Mouse (Mus musculus) adrenal gland, postnatal 10 days (tissue): ENCODE results near the gene Cdk5rap3. TPM values are rescaled to one million over a fixed set of nuclear protein-coding genes. Genes with fewer than 3 reads are reported as not detected.
A peak's percentile ranks its signal among the peaks of the same experiment; 100 is the strongest.

Experiments used
- DNase-seq: peaks from one replicate; pipeline ENCODE4 v3.0.0; 2021; ENCODE audit warnings: mixed read lengths
- total RNA-seq, 2 experiments: library from RNA; stranded (reverse); gene quantifications; 2 replicates each; pipeline ENCODE4 v1.2.3; 2021

Cdk5rap3 gene
- total RNA-seq, 2 experiments from 2014 or later, result 54.1 to 54.9 TPM

GRCm38 (mm10) chr11:96895886-96896285 is 20.4 kb downstream of the Cdk5rap3 start:
- DNase-seq, result no peak

DNA sequence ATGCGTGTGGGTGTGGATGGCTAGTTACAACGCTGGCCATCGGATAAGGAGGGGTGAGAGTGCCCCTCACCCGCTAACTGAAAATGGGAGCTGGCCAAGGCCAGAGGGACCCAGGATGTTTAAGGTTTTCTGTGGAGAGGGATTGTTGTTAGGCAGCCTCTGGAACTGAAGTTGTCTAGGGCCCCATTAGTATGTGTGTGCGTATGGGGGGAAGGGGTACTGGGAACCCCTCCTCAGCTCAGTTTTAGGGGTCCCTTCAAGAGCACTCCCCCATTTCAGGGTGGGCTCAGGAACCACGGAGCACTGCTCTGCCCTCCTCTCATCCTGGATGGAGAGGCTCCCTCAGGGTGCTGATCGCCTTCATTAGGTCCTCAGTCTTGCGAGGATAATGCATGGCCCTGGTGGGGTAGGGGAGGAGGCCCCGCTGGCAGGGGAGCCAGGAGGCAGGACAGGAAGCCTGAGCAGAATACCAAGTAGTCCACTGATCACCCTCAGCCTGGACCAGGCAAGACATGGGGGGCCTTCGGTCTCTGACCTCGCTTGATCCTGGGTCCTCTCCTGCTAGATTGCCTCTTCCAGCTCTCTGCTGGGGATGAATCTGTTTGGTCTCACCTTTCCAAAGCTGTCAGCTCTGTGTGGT is 23.0 kb downstream of the Cdk5rap3 start:
- no peak for DNase-seq

GRCm38 (mm10) chr11:96891784-96892527 is 24.3 kb downstream of the Cdk5rap3 start:
- DNase-seq, result no peak

GRCm38 (mm10) chr11:96886942-96887546 is 29.3 kb downstream of the Cdk5rap3 start:
- DNase-seq, result no peak

DNA sequence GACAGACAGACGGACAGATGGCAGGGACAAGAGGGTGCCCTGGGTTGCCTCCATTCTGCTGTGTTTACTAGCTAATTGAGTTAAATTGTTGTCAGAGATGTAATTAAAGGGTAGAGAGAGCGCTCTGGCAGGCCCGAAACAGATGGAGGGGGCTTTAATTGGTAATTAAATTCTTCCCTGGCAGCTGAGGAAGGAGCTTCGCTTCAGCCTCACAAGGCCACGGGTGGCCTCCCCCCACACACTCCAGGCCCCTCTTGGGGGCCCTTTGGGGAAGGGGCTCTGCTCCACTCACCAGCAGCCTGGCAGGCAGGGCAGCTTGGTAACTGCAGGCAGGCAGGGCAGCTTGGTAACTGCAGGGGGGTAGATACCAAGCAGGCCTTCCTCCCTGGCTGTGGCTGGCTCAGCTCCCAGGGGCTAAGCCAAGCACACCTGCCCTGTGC is 30.4 kb downstream of the Cdk5rap3 start:
- DNase-seq, result no peak

- DNase-seq, result no peak
Observed at GRCm38 (mm10) chr11:96880296-96880695, 36.0 kb downstream of the Cdk5rap3 start.

- no peak for DNase-seq
Observed at GRCm38 (mm10) chr11:96879359-96879758, 36.9 kb downstream of the Cdk5rap3 start.

DNA sequence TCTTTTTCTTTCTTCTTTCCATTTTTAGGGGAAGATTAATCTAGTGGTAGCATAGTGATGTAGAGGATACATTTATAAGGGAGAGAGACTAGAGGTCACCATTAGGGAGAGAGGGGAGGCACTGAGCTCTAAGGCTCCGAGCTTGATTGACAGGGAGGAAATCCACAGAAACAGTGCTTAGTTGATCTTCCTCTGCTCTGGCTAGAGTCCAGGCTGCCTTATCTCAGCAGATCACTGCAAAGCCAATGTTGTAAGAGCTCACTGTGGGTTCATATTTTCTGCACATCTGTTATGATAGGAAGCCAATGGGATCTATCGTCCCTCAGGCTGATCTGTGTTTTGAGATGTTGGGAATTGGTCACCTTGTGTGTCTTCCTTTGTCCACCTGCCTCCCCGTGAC is 37.6 kb downstream of the Cdk5rap3 start:
- DNase-seq, result no peak

DNA sequence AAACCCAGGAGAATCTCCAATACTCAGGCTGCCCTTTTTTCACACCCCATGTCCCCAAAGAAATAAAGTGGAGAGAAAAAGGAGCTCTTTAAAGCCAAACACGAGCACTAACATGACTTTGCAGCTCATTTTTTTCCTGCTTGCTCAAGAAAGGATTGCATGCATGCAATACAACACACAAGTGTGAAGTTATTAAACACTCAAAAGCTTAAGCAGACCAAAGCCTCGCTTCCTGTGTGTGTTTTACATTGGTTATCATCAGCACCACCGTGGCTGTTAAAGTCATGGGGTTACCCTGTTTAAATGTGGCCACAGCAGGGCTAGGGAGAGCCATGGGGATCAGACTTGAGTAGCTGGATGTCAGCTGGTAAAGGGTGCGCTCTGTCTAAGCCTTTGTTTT is 39.2 kb downstream of the Cdk5rap3 start:
- DNase-seq, result no peak

- no peak for DNase-seq
Observed at GRCm38 (mm10) chr11:96876300-96877040, 39.8 kb downstream of the Cdk5rap3 start.

DNA sequence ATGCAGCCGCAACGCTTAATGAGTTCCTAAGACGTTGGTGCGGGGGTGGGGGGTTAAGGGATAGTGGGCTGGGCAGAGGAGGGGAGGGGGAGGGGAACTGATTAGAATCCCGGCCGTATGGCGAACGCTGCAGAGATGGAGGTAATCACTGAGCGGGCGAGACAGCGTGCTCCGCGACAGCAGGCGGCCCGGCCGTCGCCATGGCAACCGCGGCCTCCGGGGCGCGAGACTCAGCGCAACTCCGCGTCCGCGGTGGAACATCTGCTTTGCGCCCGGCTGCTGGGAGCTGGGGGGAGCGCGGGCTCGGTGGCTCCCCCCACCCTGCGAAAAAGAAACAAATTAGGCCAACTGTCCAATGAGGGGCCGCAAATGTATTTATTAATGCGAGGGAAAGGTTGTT is 40.6 kb downstream of the Cdk5rap3 start:
- peak; percentile 84 for DNase-seq

GRCm38 (mm10) chr11:96875270-96875669 is 41.0 kb downstream of the Cdk5rap3 start:
- DNase-seq, result no peak

DNA sequence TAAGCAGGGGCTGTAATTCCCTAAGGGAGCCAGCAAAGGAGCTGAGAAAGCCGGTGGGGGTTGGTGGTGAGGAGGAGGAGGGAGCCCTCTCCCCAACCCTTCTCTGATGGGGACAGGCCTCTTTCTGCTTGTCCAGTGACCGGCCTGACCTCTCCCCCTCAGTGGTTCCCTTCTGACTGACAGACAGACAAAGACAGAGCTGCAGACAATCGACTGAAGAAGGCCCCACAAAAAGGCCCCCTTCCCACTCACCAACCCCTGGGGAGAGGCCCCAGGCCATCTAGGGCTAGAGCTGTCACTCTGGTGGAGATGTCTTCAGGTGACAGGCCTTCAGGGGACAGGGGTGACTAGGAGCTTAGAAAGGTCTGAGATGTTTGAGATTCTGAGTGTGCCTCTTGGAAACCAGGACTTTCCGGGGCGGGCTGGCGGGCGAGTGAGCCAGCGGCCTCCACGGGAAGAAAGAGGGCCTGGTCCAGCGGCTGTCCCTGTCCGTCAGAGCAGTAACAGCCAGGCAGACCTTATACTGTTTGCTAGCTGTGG is 42.6 kb downstream of the Cdk5rap3 start:
- no peak for DNase-seq

DNA sequence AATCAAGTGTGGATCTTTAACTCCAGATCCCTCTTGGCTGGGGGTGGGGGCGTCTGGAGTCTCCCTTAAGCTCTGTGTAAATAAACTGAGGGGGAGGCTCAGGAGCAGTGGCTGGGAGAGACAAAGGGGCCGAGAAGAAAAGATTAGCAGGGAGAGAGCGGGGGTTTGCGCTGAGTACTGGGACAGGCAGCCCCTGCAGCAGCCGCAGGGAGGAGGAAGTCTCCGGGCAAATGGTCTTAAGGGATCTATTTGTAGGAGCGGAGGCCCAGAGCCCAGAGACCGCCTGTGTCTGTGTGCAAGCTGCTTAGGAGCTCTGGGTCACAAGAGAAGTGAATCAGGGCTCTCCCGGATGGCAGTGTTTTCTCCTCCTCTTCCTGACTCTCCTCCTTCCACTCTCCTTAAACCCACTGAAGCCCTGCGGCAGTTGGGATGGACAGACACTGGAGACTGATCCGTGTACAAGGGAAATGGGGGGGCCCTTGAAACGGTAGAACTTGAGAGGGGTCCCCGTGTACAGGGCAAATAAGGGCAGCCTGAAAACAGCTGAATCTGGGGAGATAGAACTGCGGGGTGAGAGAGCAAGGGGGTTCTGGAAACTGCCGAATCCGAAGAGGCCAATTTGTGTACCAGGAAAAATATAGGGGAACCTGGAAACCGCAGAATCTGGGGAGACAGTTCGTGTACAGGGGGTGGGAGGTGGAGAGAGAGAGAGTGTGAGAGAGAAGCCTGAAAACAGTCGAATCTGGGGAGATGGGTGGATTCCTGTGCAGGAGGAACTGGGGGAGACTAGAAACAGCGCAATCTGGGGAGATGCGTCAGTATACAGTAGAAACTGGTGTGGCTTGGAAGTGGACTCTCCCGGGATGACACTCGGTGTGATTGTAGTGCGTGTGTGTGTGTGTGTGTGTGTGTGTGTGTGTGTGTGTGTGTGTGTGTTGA is 43.6 kb downstream of the Cdk5rap3 start:
- no peak for DNase-seq

DNA sequence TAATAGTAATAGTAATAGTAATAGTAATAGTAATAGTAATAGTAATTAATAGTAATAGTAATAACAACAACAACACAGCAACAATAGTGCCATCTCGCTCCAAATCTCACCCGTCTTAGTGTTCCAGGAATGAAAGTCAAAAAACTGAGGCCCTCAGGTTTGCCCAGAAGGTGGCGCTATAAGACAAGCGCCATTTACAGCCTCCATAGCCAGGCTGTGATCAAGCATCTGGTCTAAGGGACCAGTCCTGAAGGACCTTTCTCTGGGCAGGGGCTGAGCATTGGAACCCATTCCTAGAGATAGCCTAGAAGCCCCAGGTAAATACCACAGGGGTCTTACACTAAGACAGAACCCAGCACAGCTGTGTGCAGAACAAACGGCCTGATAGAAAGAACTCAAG is 49.1 kb downstream of the Cdk5rap3 start:
- DNase-seq, result peak; percentile 81

GRCm38 (mm10) chr11:96863206-96863995 is 52.9 kb downstream of the Cdk5rap3 start:
- peak; percentile 46 for DNase-seq

DNA sequence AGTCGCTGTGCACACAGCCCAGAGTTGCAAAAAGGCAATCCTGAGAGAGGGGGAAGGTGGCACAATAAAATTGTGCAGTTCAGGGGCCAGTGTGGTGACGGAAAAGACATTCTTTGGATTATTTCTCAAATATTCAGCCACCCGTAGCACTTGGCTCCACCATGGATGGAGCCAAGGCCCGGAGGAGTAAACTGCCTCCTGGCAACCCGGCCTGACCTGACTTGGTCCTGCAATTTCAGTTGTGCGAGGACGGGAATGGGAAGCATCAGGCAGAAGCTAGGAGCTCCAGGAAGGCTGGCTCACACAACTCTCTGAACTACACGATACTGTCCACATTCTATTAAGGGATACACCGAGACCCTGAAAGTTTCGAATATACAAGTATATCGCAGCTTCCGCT is 53.8 kb downstream of the Cdk5rap3 start:
- no peak for DNase-seq

GRCm38 (mm10) chr11:96861878-96862289 is 54.4 kb downstream of the Cdk5rap3 start:
- peak; percentile 98 for DNase-seq

DNA sequence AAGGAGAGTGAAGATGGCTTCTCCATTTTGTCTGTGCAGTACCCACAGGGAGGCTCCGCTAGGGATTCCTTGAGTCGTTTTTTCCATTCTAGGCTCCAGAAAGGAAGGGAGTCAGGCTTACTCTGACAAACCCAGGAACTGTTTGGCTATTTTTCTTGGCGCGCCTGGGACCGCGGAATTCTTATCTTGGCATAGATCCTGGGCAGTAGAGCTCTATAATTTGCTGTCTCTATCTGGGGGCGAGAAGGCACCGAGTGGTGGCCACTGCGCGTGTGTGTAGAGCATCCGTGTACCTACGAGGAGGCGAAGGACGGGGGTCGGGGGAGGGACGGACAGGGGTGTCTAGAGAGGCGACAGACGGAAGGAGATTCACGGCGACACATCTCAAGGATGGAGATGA is 54.9 kb downstream of the Cdk5rap3 start:
- DNase-seq, result peak; percentile 53

DNA sequence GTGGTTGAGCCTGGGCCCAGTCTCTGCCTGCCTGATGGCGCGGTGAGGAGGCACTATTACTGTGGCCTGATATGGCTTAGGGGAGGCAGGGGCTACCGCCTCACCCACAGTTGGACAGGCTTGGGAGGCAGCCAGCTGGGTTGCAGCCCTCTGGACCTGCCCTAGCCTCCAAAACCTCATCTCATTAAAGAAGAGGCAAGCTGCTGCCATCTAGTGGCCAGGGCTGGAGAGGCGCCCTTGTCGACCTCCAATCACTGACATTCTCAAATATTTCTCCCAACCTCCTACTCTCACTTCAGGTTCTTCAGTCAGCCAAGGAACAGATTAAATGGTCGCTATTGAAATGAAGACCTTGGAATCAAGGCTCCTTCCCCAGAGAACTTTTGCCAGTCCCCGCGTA is 55.7 kb downstream of the Cdk5rap3 start:
- DNase-seq, result peak; percentile 90
